Mouse (Mus musculus) T-cell, adult 2 months (primary cell): ENCODE data around the gene Snx12.
"Not testable (repeated sequence)": the region's sequence is repeated elsewhere in the genome, so short reads cannot be mapped to it uniquely, and the experiment has no call there.

Source experiments
- DNase-seq: peaks from one replicate; pipeline ENCODE4 v3.0.0; 2022; ENCODE audit warnings: low spot score

The Snx12 gene

DNA sequence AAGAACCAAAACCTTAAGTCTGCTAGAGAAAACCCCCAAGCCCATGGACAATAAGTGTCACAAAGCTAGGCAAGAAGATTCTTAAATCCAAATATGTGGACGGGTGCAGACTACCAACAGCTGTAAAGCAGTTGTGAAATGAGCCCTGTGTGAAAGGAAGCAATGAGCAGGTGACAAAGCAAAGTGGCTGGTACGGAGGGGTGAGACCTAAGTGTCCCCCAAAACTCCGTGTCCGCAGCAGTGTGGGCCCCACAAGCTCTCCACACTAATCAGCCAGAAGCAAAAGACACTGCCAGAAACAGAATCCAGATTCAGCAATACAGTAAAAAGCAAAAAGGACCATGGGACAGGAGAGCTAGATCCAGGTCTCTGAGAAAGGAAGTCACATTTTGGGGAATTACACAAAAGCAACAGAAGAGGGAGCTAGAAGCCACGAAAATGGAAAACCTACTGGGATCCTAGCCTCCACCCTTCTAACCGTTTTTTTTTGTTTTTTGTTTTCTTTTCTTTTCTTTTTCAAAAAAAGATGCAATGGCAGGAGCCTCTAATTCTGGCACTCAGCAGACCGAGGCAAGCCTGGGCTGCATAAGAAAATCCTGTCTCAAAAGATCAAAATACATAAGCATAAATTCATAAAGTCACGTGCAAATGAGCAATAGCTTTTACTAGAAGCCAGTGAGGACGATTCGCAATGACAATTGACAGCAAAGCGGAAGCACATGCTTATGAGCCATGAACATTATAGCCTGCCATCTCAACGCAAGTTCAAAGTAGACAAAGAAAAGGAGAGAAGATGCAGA lies 90.2 kb downstream of the Snx12 start:
- DNase-seq: peak; percentile 34

DNA sequence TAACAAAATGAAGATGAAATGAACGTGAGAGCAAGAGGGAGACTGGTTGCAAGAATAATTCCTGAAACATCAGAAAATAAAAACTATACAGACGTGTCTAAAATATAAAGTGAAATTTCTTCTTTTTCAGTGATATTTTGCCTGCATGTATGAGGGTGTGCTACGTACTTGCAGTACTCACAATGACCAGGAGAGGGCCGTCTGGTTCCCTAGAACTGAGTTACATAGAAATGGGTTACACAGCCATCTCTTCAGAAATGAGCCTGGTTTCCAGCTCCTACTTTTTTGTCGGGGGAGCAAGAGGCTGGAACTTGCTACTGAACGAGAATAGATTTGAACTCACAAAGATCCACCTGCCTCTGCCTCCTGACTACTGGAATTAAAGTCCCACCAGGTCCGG lies 91.4 kb downstream of the Snx12 start:
- peak; percentile 62 for DNase-seq

DNA sequence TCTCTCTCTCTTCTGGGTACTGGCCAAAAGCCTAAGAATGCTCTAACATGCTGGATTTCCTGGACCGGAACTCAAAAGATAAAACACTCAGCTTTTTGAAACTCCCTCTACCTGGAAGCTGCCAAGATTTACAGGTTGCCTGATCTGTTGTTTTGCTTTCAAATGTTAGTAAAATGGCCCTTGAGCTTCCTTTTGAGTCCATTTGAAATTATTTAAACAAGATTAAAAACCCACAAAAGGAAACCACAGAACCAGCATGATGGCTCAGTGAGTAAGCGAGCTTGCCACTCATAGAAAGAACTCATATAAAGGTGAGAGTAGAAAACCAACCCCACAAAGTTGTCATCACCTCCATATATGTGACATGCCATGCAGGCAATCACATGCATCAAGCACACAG lies 93.8 kb downstream of the Snx12 start:
- peak; percentile 34 for DNase-seq

DNA sequence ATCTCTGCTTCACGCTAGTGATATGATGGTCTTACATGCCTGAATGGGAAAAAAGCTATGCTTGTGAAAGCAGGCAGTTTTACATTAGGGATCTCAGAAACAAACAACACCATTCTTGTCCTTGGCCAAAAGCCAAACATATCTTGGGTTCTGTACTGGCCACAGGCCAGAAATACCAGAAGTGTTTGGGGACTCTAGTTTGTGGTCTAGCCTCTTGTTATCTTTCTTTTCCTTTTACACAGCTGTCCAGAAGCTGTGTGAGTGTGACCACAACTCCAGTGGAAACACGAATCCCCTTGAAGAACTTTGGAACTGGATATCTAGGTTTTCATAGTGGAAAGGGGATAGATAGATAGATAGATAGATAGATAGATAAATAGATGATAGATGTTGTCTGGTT lies 95.4 kb downstream of the Snx12 start:
- no peak for DNase-seq

DNA sequence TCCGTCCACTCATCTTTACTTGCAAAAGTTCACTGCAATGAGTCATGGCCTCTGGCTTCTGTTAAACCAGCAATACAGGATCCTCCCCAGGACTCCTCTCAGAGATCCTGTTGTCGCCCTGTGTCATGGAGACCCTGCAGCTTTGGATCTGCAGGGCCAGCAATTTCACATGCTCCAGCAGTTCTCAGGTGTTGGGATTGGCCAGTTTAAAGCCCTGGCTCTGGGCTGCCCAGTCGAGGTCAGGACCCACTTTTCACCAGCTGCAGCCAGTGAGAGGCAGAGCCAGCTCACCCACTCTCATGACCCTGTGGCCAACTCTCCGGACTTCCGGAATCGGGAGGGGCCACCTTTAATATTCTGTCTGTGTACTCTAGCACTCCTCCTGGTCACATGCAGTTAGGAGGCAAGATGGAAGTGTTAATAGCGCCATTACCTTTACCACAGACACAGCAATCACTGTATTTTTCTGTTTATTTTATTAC lies 95.8 kb downstream of the Snx12 start:
- no peak for DNase-seq

DNA sequence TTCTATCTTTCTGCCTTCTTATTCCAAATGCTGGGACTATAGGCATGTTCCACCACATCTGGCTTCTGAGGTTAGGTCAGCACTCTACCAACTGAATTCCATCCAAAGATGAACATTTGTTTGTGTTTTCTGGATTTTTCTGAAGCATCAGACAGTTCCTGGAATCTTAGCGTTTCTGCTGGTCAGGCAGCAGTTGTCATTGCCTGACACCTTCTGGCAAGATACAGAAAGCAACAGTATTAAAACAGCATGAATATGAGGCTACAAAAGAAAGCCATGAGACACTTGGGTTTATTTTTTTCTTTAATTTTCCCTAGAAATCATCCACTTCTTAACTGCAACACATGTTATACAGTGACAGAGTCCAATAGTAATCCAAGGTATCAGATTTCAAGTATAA lies 101.8 kb downstream of the Snx12 start:
- no peak for DNase-seq

DNA sequence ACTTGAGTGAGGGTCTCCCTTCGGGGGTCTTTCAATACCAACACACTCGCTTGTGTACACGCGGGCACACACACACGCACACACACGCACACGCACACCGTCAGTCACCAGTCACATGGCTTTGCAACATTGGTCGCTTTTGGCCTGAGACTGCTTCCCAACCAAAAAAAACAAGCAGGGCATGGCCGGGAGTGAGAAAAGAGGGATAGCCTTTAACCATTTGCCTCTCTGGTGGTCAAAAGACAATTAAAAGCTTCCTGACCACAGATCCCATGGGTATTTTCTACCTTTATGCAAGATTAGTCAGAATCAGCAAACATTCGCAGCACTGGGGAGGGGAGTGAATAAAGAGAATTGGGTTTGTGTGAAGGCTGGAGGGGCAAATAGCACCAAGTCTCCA lies 136.4 kb downstream of the Snx12 start, which contains the start of gene Slc7a3:
Slc7a3 (minus strand) TSS at position 101 of the 400 bp plus-strand sequence.
- DNase-seq: no peak

DNA sequence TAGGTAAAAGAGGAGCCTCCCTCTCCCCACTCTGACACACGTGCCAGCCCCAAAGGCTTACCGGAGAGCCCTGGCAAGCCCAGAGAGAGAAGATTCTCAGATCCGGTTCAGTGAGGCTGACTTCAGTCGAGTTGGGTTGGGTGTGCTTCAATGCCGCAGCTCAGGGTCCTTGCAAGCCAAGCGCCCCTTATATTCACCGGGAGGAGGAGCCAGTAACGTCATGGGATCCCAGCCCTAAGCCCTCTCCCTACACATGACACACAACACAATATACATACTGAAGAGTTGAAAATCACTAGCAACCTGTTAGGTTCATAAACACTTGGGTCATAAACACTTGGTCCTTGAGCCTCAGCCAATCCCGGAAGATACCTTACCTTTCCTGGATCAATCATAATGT lies 137.2 kb downstream of the Snx12 start:
- DNase-seq: not testable (repeated sequence)

DNA sequence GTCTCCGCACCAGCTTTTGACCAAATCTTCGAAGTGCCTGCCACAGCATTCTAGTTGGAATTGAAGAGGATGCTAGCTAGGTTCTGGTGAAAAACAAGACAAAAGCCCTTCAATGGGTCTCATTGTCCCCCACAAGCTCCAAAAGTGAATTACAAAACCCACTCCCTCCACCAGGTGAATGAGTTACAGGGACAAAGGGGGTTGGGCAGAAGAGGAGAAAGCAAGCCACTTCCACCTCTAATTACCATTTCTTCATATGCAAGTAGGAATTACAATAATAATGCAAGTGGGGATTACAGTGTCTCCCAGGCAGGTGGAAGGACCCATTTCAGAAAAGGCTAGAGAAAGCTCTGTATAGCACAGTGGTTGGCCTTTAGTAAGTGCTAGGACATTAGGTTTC lies 138.2 kb downstream of the Snx12 start:
- no peak for DNase-seq

DNA sequence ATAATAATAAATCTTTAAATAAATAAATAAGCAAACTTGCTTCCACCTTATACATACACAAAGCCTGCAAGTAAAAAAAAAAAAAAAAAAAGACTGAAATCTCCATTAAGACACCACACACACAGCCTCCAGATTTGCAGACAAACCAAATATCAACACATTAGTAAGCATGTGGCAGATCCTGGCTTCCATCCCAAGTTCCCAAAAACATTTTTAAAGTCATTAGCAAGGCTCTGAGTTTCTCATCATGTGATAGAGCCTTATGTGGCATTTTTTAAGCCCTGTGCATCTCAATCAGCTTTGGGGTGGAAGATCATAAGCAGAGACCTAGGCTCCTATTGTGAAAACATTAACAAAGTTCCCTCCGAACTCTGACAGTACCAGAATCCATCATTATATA lies 157.1 kb downstream of the Snx12 start:
- DNase-seq: no peak

DNA sequence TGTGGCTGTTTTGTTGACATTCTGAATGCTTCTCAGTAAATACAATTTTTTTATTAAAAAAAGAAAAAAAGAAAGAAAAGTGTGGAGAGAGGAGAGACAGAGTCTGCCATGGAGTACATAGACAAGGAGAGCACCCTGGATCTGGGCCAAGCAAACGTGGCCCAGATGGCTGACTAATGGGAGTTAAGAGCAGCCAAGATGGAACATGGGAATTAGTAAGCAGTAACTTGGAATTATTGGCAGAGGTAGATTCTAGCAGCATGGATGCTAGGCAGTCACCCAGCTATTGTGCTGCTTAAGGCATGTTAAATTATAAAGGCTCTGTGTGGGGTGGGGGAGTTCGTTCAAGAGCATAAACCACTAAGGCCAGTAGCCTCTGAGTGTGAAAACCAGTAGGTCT lies 158.9 kb downstream of the Snx12 start:
- DNase-seq: no peak

DNA sequence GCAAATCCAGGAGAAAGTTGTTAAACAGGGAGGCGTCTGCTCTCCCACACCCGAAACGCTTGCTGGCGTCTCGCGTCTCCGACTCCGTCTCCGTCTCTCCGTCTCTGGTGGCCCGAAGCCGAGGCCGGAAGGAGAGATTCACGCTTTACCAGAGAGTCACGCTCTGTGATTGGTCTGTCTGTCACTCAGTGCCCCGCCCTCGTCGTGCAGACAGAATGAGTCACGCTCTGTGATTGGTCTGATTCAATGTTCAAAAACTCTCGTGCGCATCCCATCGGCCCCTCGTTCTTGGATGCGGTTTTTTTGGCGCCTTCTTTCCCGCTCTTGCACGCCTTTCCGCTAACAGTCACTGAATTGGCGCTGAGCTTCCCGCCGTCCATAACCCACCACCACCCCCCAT lies 162.8 kb downstream of the Snx12 start, which contains the start of gene Tex11:
Tex11 (minus strand) TSS at position 127 of the 400 bp plus-strand sequence.
- no peak for DNase-seq
